ENCODE assay signal across 8 mouse cellular contexts in genomic region chr2:38535521-38536220, GRCm38 (mm10). TPM values are rescaled to one million over a fixed set of nuclear protein-coding genes. Genes with fewer than 3 reads are reported as not detected.
DNase-seq lines count a peak whose midpoint lies in the region; ATAC-seq and TF ChIP-seq lines count a peak whose summit lies in the region.

No protein-coding gene starts in this region.

- H3K27ac ChIP-seq in hindbrain, postnatal 0 days = 0 out of 2 replicates have a peak overlapping the region, but pooled peaks have one; percentile 0
- no peak overlapping the region for H3K27ac ChIP-seq in hindbrain, embryonic 12.5 days
- peak overlapping the region; percentile 99 for H3K27ac ChIP-seq in bone marrow macrophage, adult 2 months (ENCODE audit: insufficient read depth, low read depth, low read length)
- H3K27ac ChIP-seq in kidney, postnatal 0 days = 0 out of 2 replicates have a peak overlapping the region, but pooled peaks have one; percentile 19

- no peak for TF ChIP-seq CTCF in hindbrain, postnatal 0 days (IDR thresholded peaks at IDR 0.05; ENCODE audit: low read depth)
- no peak for TF ChIP-seq CTCF in bone marrow macrophage, adult 2 months (IDR thresholded peaks at IDR 0.05; ENCODE audit: low read depth, low read length)
- no peak for TF ChIP-seq CTCF in kidney, postnatal 0 days (IDR thresholded peaks at IDR 0.05; ENCODE audit: low read depth)

- no peak overlapping the region for H3K4me3 ChIP-seq in hindbrain, postnatal 0 days (ENCODE audit: low read length)
- no peak overlapping the region for H3K4me3 ChIP-seq in hindbrain, embryonic 12.5 days
- H3K4me3 ChIP-seq in bone marrow macrophage, adult 2 months (ENCODE audit: insufficient read depth, low read length) = 0 out of 2 replicates have a peak overlapping the region, but pooled peaks have one; percentile 9
- no peak overlapping the region for H3K4me3 ChIP-seq in kidney, postnatal 0 days (replicated peaks; ENCODE audit: low read depth, low read length)

- no peak for TF ChIP-seq POLR2A in bone marrow macrophage, adult 2 months (IDR thresholded peaks at IDR 0.05; ENCODE audit: borderline replicate concordance, low read depth, low read length)

- no peak overlapping the region for H3K9ac ChIP-seq in hindbrain, postnatal 0 days (replicated peaks; ENCODE audit: low read length)
- H3K9ac ChIP-seq in hindbrain, embryonic 12.5 days = no peak overlapping the region
- no peak overlapping the region for H3K9ac ChIP-seq in kidney, postnatal 0 days (ENCODE audit: low read depth, low read length)

- H3K4me1 ChIP-seq in hindbrain, postnatal 0 days (ENCODE audit: insufficient read depth, low read length) = peaks cover 22% of the 10 kb centered on the region
- peaks cover 63% of the 10 kb centered on the region for H3K4me1 ChIP-seq in hindbrain, embryonic 12.5 days
- H3K4me1 ChIP-seq in bone marrow macrophage, adult 2 months (ENCODE audit: control insufficient read depth, insufficient read depth, low read length) = peaks cover 92% of the 10 kb centered on the region
- H3K4me1 ChIP-seq in kidney, postnatal 0 days (replicated peaks; ENCODE audit: insufficient read depth, low read length) = peaks cover 22% of the 10 kb centered on the region

- ATAC-seq in hindbrain, postnatal 0 days = no peak
- ATAC-seq in hindbrain, embryonic 12.5 days (ENCODE audit: low FRiP score) = no peak
- ATAC-seq in kidney, postnatal 0 days (replicated peaks; ENCODE audit: low FRiP score, low read depth) = no peak

- DNase-seq in hindbrain, postnatal 0 days (ENCODE audit: low spot score) = no peak
- DNase-seq in kidney, postnatal 0 days (ENCODE audit: low spot score) = peak; percentile 49
- peak; percentile 52 to 53 for DNase-seq in natural killer cell, adult 2 months (ENCODE audit: low spot score in 2 of 2)
- DNase-seq in MN1 (ENCODE audit: low spot score) = no peak
- no peak for DNase-seq in thymus, postnatal 10 days (ENCODE audit: low spot score in 2 of 2)
- DNase-seq in adipocyte (ENCODE audit: low spot score) = no peak

- WGBS in hindbrain, postnatal 0 days = 67% methylated on average over 14 of the region's 14 CpGs
- 58% methylated on average over 14 of the region's 14 CpGs for WGBS in hindbrain, embryonic 12.5 days
- WGBS in kidney, postnatal 0 days = 47% methylated on average over 14 of the region's 14 CpGs

- no peak overlapping the region for H3K4me2 ChIP-seq in hindbrain, postnatal 0 days (ENCODE audit: low read depth, low read length)
- no peak overlapping the region for H3K4me2 ChIP-seq in hindbrain, embryonic 12.5 days (replicated peaks)
- H3K4me2 ChIP-seq in kidney, postnatal 0 days (ENCODE audit: low read length) = no peak overlapping the region

- no peaks in the 10 kb centered on the region for H3K27me3 ChIP-seq in hindbrain, postnatal 0 days (ENCODE audit: insufficient read depth, low read length)
- H3K27me3 ChIP-seq in hindbrain, embryonic 12.5 days = no peaks in the 10 kb centered on the region
- H3K27me3 ChIP-seq in kidney, postnatal 0 days (ENCODE audit: insufficient read depth, low read length) = no peaks in the 10 kb centered on the region

- H3K9me3 ChIP-seq in hindbrain, postnatal 0 days (ENCODE audit: low read length) = no peaks in the 10 kb centered on the region
- H3K9me3 ChIP-seq in hindbrain, embryonic 12.5 days (replicated peaks) = no peaks in the 10 kb centered on the region
- no peaks in the 10 kb centered on the region for H3K9me3 ChIP-seq in kidney, postnatal 0 days (replicated peaks; ENCODE audit: low read length)

- no peaks in the 10 kb centered on the region for H3K36me3 ChIP-seq in hindbrain, postnatal 0 days (ENCODE audit: insufficient read depth, low read length)
- no peaks in the 10 kb centered on the region for H3K36me3 ChIP-seq in hindbrain, embryonic 12.5 days
- no peaks in the 10 kb centered on the region for H3K36me3 ChIP-seq in kidney, postnatal 0 days (ENCODE audit: insufficient read depth, low read length)

RNA-seq across cellular contexts. Expression of gene Nek6, which starts 24.2 kb away (rescaled TPM):
- total RNA-seq in hindbrain, postnatal 0 days (2014; rRNA removed) = 27.5 and 29.4 TPM in 2 replicates
- 65.3 and 75.1 TPM in 2 replicates for polyA plus RNA-seq in hindbrain, postnatal 0 days (2015; fragmentation: Nextera tagmentation; extraction: Ambion mirVana)
- polyA plus RNA-seq in hindbrain, embryonic 12.5 days (2016; fragmentation: Nextera tagmentation; extraction: Ambion mirVana) = 85.7 and 94.8 TPM in 2 replicates
- polyA plus RNA-seq in bone marrow macrophage, adult 2 months (2012; ENCODE audit: insufficient read depth, insufficient read length, missing spikeins) = 15.8 and 17.0 TPM in 2 replicates
- 35.1 and 39.2 TPM in 2 replicates for polyA plus RNA-seq in kidney, postnatal 0 days (2015; fragmentation: Nextera tagmentation; extraction: Ambion mirVana)

Comparison
In these comparisons a context has a peak if more than half of its experiments do, and no peak if none do; other contexts are left out.
1. DNase-seq: peak in kidney, postnatal 0 days (single experiment) and natural killer cell, adult 2 months (2 of 2); none in hindbrain, postnatal 0 days (single experiment), MN1 (single experiment), thymus, postnatal 10 days (0 of 2) and adipocyte (single experiment).